ENCODE assay signal across 10 mouse cellular contexts in the genomic region with DNA sequence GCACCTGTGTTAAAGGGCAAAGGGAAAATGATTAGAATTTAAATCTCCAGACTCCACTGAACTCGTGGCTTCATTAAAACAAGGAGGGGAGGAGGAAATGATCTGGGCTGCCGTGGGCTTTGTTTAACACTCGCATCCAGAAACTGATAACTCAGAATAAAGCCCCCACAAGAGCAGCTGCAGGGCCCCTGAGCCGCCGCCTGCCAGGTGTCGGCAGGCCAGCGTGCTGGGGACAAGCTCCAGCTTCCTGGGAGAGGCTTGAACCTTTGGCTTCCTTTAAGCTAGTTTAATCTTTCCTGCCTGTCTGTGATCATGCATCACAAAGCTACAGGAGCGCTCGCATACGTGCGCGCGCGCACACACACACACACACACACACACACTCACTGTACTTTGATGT.
DNase-seq lines count a peak whose midpoint lies in the region; ATAC-seq lines count a peak whose summit lies in the region.
"Had no signal": no experiment of that assay in that cellular context is flagged by ENCODE, and none has a peak within 500 bp of the region (broad histone marks: within the 10 kb centered on the region; RNA-seq: fewer than 3 reads in every experiment).

No protein-coding gene starts in this region.

- no peaks in the 10 kb centered on the region for H3K27me3 ChIP-seq in heart, embryonic 16.5 days (ENCODE audit: control insufficient read depth, insufficient read depth, low read length)
- no peaks in the 10 kb centered on the region for H3K27me3 ChIP-seq in hindbrain, embryonic 10.5 days (ENCODE audit: insufficient read depth, poor library complexity, severe bottlenecking)
- no peaks in the 10 kb centered on the region for H3K27me3 ChIP-seq in midbrain, embryonic 12.5 days

- no peak overlapping the region for H3K9ac ChIP-seq in heart, embryonic 16.5 days (ENCODE audit: low read length)
- H3K9ac ChIP-seq in midbrain, embryonic 12.5 days (replicated peaks), result no peak overlapping the region

- DNase-seq in heart, postnatal 14 days, result no peak
- DNase-seq in hindbrain, embryonic 10.5 days (ENCODE audit: low spot score), result no peak
- DNase-seq in thymus, postnatal 36 days, result peak; percentile 21 to 38
- DNase-seq in right cerebral cortex, postnatal 36 days (ENCODE audit: low spot score in 2 of 2), result no peak
- DNase-seq in left cerebral cortex, postnatal 4 days, result no peak
- no peak for DNase-seq in yolk sac, embryonic 10.5 days (ENCODE audit: low spot score)
- DNase-seq: lung, postnatal 36 days had no signal

- H3K4me1 ChIP-seq in heart, embryonic 16.5 days (ENCODE audit: control insufficient read depth, insufficient read depth, low read length), result peaks cover 30% of the 10 kb centered on the region
- H3K4me1 ChIP-seq in hindbrain, embryonic 10.5 days (replicated peaks), result peaks cover 71% of the 10 kb centered on the region
- peaks cover 69% of the 10 kb centered on the region for H3K4me1 ChIP-seq in midbrain, embryonic 12.5 days

- H3K36me3 ChIP-seq in heart, embryonic 16.5 days (ENCODE audit: control insufficient read depth, insufficient read depth), result no peaks in the 10 kb centered on the region
- H3K36me3 ChIP-seq in hindbrain, embryonic 10.5 days, result no peaks in the 10 kb centered on the region
- no peaks in the 10 kb centered on the region for H3K36me3 ChIP-seq in midbrain, embryonic 12.5 days

- H3K9me3 ChIP-seq in heart, embryonic 16.5 days (replicated peaks; ENCODE audit: control insufficient read depth, low read length), result no peaks in the 10 kb centered on the region
- no peaks in the 10 kb centered on the region for H3K9me3 ChIP-seq in hindbrain, embryonic 10.5 days
- H3K9me3 ChIP-seq in midbrain, embryonic 12.5 days, result no peaks in the 10 kb centered on the region

- intact Hi-C loops in heart, postnatal 14 days (cut with DNase I), result no loop called here
- intact Hi-C loops in left cerebral cortex, postnatal 4 days (cut with DNase I), result no loop called here

- no peak overlapping the region for H3K4me3 ChIP-seq in heart, embryonic 16.5 days (ENCODE audit: low read length)
- H3K4me3 ChIP-seq in hindbrain, embryonic 10.5 days, result no peak overlapping the region
- no peak overlapping the region for H3K4me3 ChIP-seq in midbrain, embryonic 12.5 days

- WGBS in heart, embryonic 16.5 days, result 33% methylated on average over 14 of the region's 14 CpGs
- 60% methylated on average over 14 of the region's 14 CpGs for WGBS in hindbrain, embryonic 10.5 days
- 43% methylated on average over 14 of the region's 14 CpGs for WGBS in midbrain, embryonic 12.5 days

- no peak overlapping the region for H3K27ac ChIP-seq in heart, embryonic 16.5 days (ENCODE audit: low read length)
- peak overlapping the region; percentile 57 for H3K27ac ChIP-seq in hindbrain, embryonic 10.5 days
- H3K27ac ChIP-seq in midbrain, embryonic 12.5 days (replicated peaks), result peak overlapping the region; percentile 83

- H3K4me2 ChIP-seq in heart, embryonic 16.5 days (ENCODE audit: low read depth, low read length), result no peak overlapping the region
- no peak overlapping the region for H3K4me2 ChIP-seq in midbrain, embryonic 12.5 days (replicated peaks)
- H3K4me2 ChIP-seq: heart, embryonic 11.5 days had no signal

- 0 out of 2 replicates have a peak, but pooled peaks have one; percentile 10 for ATAC-seq in heart, embryonic 16.5 days (replicated peaks; ENCODE audit: extremely low read depth, insufficient read depth, low FRiP score)
- no peak for ATAC-seq in midbrain, embryonic 12.5 days (ENCODE audit: low FRiP score, low read depth)

Comparison
In these comparisons a context has a peak if more than half of its experiments do, and no peak if none do; other contexts are left out.
1. DNase-seq: peak in thymus, postnatal 36 days (2 of 2); none in heart, postnatal 14 days (0 of 2), hindbrain, embryonic 10.5 days (single experiment), right cerebral cortex, postnatal 36 days (0 of 2), left cerebral cortex, postnatal 4 days (single experiment) and yolk sac, embryonic 10.5 days (single experiment).